Mouse (Mus musculus): Measurements from ENCODE around the gene Eya3.

Gene Eya3

DNA sequence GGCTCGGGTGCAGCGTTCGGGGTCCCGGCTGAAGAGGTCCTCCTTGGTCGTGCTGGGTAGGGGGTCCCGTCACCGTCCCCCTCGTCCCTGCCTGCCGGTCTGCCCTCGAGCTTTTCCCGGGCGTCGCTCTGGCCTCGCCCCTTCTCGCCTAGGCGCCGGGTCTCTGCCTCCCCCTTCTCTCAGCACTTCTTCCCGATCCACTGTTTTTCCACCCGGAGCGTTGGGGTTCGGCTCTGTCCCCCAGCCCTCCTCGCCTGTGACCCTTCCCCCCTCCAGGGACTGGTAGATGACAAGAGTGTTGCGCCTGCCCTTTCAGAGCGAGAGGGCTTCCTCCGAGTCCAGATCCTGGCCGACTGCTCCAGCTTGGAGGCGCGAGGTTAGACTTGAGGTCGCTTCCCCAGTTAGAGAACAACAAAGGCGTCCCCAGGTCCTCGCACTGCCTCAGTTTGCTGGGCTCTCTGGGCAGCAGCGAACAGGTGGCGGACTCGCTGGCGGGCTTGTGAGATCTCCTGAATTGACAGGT is 465 bp downstream of the Eya3 start:
- in situ Hi-C loops (cut with MboI, MseI) = loop anchor here (5.0 kb wide), 1 partner anchor 107 kb away; the partner anchor contains the start of gene Atpif1

DNA sequence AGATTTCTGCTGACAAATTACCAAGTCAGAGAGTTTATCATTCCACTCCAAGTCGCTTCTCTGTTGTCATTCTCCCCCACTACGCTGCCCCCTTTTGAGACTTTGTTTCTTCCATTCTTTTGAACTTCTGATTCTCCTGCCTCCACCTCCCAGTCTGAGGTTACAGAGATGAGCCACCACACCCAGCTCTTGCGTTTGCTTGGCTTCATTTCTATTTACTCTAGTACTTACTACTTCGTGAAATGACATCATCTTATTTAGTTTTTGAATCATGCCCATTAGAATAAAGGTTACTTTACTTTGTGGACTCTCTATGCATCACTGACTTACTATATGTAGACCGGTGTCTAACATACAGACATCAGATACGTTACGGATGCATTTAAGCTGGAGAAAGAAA is 8.7 kb downstream of the Eya3 start:
- in situ Hi-C loops (cut with MboI, MseI) = no loop called here

DNA sequence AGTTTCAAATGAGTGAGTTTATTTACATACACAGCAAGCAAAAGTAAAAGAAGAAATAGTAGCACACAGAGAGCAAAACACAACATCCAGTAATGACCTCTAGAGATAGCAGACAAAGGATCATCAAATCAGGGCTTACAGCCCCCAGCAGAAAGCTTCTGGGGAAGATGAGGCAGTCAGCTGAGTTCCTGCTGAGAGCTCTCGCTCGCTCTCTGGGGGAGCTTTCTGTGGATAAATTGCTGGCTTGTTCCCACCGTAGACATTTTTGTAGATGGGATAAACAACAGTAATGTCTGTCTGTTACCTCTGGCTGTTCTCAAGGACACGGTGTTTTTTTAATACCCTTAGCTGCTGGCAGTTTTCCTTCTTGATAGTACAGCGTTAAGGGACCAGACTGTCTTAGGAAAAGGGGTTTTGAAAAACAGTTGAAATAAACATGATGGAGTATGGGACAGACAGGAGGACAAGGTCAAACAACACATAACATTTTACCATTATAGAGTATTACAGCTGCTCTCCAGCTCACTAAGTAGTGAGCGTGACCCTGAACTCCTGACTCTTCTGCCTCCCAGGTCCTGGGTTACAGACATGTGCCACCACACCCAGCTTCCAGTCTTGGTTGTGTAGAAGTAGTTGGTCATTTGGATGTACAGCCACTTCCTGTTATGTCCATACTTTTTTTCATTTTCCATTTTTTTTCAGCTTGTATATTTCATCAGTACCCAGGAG is 10.6 kb downstream of the Eya3 start:
- in situ Hi-C loops (cut with MboI, MseI) = no loop called here

DNA sequence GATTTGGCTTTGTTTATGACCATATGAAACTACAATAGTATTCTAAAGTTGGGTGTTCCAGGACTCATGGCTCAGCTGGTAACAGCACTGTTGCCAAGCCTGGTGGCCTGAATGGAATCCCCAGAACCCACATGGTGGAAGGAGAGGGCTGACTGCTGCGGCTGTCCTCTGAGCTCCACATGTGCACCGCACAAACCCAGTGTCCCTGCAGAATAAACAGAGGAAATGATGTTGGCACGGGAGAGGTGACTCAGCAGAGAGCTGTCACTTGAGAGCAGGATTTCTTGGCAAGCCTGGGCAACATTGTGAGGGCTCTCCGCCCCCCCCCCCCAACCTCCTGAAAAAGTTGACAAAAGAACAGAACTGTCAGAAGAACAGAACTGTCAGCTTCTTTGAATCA is 14.1 kb downstream of the Eya3 start:
- in situ Hi-C loops (cut with MboI, MseI) = no loop called here

DNA sequence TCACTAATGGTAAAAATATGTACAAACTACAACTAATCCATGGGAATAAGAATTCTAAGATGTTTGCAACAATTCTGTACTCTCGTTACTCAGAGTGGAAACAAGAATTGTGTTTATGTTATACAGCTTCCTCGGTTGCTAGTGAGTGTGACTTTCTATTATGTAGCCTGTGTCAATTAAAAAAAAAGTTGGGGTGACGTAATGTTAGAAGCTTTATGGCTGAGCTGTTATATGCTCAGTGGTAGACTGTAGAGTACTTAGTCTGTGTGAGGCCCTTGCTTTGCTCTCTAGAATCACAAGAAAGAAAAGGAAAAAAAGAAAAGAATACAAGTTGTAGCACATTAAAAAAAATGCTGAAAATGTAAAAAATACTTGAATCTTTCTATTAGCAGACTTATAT is 15.0 kb downstream of the Eya3 start:
- in situ Hi-C loops (cut with MboI, MseI) = no loop called here

DNA sequence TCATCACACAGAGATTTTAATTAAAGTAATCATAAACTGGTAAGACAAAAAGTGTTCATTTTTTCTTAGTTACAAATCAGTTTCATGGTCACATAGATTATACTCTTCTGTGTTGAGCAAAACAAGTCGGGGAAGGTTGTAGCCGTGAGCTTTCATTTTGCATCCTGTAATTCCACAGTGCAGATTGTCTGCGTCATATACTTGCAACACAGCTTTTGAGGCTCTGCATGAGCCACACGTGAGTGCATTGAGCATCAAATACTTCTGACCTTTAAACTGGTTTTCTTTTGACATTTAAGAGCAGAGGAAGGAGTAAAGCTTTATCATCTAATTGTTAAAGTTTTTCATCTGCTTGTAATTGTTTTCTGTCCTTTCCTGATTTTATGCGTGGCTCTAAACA is 16.5 kb downstream of the Eya3 start:
- in situ Hi-C loops (cut with MboI, MseI) = no loop called here

DNA sequence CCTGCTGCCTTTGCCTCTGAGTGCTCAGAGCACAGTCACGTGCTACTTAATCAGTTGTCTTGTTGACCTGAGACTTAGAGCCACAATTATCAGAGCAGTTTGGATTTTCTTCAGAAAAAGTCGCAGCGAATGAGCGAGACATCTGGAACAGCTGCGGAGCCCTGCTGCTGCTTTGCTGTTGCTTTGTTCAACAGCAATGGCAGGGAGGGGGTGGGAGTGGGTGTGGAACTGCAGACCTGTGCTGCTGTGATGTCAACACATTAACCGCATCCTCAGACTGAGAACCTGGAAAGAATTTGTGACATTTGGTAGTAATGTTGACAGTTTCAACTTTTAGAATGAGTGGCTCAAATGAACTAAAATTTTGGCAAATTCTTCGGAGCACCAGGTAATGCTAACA is 20.3 kb downstream of the Eya3 start:
- in situ Hi-C loops (cut with MboI, MseI) = no loop called here

DNA sequence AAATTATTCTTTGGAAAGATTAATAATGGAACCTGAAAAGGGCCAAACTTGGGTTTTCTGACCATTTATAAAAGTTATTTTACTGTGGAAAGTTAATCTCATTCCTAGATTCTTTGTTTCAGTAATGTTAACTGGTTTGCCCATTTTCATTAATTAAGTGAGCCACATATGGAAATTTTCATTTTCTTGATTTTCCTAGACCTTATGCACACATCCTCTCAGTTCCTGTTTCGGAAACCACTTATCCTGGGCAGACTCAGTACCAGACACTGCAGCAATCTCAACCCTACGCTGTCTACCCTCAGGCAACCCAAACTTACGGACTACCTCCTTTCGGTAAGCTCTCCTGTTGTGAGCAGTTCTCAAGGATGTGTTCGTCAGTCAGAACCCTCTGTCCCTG is 33.9 kb downstream of the Eya3 start:
- in situ Hi-C loops (cut with MboI, MseI) = no loop called here

DNA sequence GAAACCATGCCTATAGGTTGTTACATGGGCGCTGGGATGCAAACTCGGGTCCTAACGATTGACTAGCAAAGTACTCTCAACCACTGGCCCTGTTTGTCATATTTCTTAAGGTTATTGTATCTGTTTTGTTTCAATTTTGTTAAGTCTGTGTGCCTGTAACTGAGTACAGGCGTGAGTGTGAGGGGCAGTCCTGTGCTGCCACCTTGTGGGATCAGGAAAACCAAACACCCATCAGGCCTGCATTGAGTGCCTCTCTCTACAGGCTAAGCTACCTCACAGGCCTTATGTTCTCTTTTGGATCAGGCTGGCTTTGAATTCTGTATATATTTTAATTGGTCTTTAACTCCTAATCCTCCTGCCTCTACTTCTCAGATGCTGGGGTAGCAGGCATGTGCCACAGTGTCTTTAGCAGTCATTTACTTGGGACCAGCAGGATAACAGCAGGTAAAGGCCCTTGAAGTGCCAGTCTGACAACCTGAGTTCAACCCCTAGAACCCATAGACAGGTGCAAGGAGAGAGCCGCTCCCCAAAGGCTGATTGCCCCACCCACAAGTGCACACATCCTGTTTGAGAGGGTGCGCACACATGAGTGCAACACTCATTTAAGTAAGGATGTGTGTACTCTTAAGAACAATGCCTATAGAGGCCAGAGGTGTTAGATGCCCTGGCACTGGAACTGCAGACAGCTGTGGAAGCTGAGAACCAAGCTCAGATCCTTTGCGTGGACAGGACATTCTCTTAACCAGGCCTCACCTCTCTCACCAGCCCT is 38.2 kb downstream of the Eya3 start:
- in situ Hi-C loops (cut with MboI, MseI) = no loop called here

DNA sequence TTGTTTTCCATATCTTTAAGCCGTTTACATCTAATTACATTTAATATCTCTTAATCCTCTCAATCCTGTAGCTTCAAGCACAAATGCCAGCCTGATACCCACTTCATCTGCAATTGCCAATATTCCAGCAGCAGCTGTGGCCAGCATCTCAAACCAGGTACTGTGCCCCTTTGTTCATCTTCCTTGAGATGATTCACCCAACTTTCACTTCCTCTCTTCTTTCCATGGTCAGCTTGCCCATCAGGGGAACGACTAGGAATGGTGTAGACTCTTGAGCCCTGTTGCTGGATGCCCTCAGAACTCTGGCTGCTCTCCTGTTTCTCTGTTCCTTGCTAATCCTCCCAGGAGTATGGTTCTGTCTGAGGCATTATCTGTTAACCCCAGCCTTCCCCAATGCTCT is 50.8 kb downstream of the Eya3 start:
- in situ Hi-C loops (cut with MboI, MseI) = no loop called here

DNA sequence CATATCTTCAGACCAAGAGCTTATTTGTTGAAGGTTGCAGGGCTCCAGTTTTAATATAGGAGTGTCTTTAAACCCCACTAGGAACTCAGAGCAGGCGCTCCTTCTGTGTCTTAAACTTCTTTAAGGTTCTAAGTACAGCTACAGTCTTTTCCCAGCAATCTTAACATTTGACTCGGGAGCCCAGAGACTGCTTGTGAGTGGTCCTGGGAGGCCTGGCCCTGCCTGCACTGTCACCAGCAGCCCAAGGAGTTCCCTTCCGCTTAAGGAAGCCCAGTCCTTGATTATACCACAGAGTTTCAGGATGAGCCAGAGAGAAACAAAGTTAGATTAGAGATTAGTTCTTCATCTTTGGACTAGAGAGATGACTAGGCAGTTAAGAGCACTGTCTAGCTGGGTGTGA is 54.6 kb downstream of the Eya3 start:
- in situ Hi-C loops (cut with MboI, MseI) = no loop called here

DNA sequence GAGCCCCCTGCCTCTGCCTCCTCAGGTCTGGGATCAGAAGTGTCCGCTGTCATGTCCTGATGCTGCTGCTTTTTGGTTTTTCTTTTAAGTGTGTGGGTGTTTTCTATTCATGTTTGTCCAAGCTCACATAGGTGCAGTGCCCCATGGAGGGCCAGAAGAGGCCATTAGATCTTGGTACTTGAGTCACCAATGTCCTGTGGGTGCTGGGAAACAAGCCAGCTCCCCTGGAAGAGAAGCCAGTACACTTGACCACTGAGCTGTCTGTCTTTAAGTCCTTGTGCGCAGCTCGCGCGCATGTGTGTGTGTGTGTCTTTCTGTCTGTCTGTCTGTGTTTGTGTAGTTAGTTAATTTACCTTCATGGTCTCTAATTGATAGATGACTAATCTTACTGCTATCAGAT is 63.3 kb downstream of the Eya3 start:
- in situ Hi-C loops (cut with MboI, MseI) = no loop called here

DNA sequence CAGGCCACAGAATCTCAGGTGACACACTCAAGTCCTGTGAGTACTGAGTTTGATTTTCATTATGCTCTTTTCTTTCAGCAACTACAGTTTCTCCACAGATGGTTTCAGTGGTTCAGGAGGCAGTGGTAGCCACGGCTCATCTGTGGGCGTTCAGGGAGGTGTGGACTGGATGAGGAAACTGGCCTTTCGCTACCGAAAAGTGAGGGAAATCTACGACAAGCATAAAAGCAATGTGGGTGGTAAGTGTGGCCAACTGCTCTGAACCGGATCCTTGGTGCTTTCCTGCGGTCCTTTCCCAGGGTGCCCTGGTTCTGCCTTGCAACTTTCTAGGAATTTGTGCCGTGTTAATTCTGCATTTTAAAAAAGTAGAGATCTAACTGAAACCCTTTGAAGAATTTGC is 68.1 kb downstream of the Eya3 start:
- in situ Hi-C loops (cut with MboI, MseI) = no loop called here

DNA sequence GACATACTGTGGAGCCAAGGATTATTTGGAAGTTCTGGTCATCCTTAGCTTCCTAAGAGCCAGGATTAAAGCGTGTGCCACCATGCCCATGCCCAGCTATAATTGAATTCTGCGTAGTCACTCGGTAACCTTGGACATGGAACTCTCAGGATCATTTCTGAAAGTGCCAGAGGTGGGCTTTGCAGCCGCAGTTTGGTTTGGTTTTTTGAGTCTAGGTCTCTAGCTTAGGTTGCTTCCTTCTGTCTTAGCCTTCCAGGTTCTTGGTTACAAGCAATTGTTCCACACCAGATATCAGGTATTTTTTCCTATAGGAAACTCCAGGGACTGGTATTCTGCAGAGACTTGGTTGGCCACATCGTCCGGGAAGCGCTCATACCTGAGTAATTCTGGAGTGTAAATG is 74.4 kb downstream of the Eya3 start:
- in situ Hi-C loops (cut with MboI, MseI) = no loop called here

DNA sequence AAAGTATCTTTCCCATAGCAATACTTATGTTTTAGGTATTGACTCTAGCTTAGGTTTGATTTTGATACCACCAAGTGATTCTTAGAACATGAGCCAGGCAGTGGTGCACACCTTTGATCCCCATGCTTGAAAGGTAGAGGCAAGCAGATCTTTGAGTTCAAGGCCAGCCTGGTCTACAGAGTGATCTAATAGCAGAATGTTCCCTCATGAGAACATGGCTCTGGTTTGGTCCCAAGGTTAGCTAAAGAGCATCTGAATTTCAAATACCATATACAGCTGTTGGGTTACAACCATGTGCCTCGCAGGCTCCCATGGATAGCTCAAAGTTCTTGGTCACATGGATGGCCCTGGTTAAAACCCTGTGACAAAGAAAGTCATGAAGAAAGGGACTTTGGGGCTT is 79.5 kb downstream of the Eya3 start:
- in situ Hi-C loops (cut with MboI, MseI) = no loop called here

DNA sequence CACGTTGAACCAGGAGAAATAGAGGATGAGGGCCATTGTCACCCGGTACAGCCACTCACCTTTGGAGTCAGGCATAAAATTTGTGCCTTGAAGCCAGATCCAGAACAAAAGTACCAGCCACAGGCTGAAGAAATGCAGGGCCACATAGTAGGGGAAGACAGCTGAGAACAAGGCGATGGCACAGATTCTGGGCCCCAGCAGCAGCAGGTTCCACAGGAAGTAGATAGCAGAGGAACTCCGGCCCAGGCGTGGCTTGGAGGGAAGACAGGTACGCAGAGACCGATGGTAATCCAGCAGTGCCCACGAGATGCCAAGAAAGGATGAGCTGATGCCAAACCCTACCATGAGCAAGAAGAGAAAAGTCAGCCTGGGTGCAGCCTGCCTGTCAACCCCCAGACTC is 89.4 kb downstream of the Eya3 start:
- in situ Hi-C loops (cut with MboI, MseI) = no loop called here

DNA sequence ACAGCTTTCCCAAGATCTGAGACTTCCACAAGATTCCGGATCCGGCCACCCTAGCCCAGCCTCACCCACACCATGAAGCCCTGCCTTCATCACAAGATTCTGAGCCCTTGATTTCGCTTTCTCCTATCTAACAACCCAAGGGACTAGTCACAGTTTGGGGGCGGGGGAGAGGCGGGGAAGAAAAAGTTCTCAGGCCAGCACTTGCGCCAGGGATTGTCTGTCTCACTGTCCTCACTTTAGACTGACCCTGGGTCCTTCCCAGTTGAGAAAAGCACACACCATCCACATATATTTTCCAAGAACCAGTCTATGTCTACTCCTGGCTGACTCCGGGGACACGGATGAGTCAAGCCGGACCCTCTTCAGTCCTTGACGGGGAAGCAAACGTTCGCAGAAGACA is 92.8 kb downstream of the Eya3 start:
- in situ Hi-C loops (cut with MboI, MseI) = no loop called here

DNA sequence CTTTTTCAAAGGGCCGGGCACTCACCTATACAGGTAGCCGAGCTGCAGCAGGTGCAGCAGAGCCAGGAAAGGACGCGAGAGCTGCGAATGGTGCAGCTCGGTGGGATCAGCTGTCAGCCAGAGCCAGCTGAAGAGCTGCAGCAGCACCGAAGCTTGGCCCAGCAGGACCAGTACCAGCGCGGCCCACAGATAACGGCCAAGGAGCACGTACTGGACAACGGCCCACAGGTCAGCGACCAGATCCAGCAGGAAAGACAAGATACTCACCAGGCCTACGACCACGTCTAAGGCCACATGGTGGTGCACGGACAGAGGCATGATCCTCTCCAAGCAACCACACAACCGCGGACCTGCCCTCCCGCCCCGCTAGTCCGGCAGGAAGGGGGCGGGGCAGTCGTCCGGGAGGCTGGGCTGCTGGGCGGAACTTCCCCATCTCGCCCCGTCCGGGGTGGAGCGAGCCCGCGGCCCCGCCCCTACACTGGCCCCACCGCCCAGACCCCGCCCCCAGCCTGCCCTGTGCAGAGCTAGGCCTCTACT is 93.4 kb downstream of the Eya3 start, which contains the start of gene Xkr8:
Gene Xkr8, minus strand, starts transcription at position 399 of the 537 bp plus-strand sequence.
- in situ Hi-C loops (cut with MboI, MseI) = no loop called here

DNA sequence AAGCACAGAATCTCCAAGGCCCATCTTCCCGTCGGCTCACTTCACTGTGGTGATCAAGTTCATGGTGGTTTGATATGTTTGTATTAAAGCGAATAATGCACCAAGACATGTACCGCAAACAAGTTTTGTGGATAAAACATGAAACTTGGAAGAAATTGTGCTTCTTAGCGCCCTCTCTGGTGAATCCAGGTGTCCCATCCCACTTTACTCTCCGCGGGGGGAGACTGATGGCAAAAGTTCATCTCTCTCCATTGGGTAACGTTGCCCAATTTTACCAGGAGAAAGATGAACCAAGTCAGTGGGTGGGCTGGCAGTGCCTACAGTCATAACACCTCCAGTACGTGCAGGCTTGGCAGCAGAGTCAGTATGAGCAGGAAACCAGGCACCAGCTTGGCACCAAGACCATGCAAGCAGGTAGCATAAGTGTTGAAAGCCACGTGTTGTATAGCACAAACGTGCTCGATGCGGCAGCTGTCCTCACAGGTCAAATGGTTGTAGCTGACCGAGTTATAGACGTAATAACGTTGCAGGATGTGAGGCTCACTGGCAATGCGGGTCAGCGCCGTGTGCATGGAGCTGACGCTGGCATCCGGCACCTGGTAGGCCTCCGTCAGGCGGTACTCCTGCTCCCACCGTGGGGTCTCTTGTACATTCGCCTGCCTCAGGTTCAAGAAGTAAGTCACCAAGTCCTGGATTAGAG is 94.4 kb downstream of the Eya3 start:
- in situ Hi-C loops (cut with MboI, MseI) = no loop called here

DNA sequence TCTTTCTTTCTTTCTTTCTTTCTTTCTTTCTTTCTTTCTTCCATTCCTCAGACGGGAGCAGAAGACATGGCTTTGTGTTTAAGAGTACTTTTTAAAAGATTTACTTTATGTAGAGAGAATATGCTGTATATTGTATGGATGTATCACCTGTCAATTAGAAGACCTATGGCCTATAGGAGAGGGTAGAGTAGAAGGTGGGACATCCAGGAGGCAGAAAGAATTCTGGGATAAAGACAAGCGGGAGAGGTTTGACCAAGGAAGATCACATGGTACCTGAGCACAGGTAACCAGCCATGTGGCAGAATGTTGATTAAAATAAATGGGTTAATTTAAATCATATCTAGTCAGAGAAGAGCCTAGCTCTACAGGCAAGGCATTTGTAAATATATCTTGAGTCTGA is 96.0 kb downstream of the Eya3 start:
- in situ Hi-C loops (cut with MboI, MseI) = no loop called here

DNA sequence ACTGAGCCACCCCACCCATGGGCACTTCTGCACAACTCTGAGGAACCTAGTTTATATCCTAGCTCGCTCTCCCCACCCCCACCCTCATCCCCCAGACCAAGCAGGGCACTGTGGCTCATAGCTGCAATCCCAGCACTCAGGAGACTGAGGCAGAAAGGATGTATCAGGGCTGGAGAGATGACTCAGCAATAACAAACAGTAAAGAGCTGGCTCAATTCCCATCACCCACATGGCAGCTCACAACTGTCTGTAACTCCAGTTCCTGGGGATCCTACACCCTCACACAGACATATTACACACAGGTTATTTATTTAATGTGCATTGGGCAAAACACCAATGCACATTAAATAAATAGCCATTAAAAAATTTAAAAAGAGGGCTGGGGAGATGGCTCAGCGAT is 96.6 kb downstream of the Eya3 start:
- in situ Hi-C loops (cut with MboI, MseI) = no loop called here

DNA sequence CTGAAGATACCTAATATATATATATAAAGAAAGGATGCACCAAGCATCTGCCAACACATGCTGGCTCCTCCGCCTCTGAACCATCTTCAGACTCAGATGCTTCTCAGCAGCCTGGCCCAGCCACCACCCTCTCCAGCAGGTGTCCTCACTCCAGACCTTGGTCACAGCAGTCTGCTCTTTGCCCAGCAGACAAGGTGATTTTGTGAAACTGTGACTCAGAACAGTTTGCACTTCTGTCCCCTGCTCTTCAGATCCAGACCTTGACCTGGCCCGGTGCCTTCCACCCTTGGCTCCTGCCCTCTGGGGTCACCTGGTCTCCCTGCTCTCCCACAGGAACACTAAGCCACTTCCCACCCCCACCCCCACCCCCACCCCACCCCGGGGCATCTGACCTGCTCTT is 97.1 kb downstream of the Eya3 start:
- in situ Hi-C loops (cut with MboI, MseI) = no loop called here
